Mouse (Mus musculus) right cerebral cortex, adult 2 months (tissue): ENCODE data around the gene Dock6.
A peak's percentile ranks its signal among the peaks of the same experiment; 100 is the strongest.

ENCODE experiments used
- DNase-seq, 2 experiments: peaks; one replicate each; pipeline ENCODE4 v3.0.0; 2021 to 2022; ENCODE audit warnings: low spot score in 2 of 2

Dock6 gene

DNA sequence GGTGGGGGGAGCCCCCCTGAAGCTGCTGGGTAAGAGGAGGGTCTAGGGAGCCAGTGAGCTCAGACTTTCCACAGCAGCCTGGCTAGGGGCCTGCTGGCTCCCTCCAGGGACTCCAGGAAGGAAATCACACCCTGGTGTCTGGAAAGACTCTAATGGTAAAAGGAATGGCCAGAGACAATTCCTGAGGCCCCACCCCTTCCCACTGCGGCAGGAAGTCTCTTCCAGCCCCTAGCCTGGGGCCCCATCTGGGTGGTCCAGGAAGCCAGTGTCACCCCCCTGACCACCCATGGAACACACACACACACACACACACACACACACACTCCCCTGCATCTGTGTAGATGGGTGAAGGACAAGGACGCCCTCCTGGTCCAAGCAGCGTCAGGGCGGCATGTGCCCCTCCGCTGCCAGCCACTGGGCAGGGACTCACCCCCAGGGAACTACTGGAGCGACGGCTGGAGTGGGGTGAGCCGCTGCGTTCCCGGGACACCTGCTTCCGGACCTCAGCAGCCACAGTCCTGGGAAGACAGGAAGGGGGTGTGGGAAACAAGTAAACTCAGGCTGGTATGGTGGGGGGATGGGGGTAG is 5.6 kb downstream of the Dock6 start:
- no peak for DNase-seq

DNA sequence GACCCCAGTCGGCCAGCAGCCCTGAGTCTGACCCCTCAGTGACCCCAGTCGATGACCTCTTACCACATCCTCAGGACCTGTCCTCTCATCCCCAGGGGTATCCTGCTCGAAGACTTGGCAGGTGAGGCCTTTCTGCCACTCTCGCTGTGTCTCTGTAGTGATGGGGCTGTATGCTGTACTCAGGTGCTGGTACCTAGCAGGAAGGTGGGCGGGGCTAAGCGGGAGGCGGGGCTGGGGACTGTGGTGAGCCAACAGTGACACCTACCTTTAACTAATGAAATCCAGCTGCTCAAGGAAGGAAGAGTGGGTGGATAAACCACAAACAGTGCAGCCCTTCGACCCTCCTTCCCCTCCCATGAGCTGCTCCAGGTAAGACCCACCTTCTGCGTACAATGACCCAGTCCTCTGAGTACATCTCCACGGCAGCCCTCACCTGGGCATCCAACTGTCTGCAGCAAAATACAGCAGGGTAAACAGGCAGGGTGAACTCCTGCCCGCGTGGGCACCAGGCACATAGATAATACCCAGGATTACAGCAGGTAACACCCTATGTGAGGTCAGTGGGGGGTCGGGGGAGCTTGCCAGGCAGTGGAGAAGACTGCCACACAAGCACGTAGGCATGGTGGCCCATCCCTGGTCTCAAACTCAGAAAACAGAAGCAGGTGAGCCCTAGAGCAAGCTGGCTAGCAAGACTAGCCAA is 6.9 kb downstream of the Dock6 start:
- DNase-seq = no peak

DNA sequence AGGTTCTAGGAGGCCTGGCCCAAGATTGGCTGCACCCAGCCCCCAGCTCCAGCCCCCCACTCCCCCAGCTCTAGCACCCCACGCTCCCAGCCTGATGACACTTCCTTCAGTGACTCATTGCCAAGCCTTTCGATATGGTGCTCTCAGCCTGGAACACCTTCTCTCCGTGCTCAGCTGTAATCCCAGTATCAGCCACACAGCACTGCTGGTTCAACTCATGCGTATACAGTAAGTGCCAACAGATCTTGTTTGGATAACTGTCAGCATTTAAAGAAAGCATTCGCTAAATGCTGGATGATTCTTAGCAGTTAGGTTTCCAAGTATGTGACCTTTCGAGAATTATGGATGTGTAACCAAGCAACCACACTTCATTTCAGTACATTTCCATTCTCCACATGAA is 9.3 kb downstream of the Dock6 start:
- DNase-seq = peak; percentile 40 to 53

DNA sequence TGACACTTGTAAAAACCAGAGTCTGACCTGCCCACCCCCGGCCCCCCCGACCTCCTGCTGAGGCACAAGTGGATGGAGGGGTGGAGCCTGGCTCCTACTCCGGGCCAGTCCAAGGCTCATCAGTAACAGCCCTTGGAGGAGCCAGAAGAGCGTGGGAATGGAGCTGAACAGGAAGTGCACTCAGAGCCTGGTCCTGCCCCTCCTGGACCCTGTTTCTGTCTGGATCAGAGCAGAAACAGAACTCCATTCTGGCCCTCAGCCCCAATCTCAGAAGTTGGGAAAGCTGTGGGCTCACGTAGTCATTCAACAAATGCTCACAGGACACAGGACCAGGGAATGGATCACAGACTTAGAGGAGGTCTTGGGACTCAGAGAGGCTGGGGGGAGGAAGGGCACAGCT is 10.0 kb downstream of the Dock6 start:
- no peak for DNase-seq

DNA sequence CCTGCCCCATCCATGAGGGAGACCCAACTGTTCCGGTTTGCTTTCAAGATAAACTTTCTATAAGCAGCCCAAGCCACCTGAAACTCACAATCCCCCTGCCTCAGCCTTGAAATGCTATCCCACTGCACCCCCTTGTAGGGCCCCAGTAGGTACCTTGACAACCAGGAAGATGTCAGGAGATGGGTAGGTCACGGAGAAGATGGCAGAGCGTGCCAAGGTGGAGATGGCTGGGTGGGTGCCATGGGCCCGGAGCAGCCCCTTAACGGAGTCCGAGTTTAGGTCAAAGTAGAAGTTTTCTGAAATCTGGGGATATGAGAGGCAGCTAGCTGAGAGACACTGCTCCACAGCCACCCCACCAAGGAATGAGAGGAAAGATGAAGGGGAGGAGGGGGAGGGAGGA is 11.1 kb downstream of the Dock6 start:
- DNase-seq = no peak

DNA sequence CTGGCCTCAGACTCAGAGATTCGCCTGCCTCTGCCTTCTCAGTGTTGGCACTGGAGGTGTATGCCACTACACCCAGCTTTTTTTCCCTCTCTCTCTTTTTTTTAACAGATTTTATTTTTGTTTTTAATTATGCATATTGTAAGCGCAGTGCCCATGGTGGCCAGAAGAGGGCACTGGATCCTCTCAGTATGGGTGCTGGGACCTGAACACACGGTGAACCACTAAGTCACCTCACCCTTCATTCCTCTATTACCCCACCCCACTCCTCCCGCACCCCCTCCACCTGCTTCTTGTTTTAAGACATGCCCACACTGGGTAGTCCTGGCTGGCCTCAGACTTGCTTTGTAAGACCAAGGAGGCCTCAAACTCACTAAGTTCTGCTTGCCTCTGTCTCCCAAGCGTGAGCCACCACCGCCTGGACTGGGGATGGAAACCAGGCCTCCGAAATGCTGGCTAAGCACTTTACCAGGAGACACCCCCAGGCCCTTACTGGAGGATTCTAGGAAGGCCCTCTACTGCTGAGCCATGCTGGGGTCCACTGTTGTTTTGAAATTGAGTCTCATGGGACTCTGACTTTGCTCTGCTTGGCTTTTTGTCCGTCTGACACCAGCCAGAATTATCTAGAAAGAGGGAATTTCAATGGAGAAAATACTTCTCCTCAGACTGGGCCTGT is 12.2 kb downstream of the Dock6 start:
- peak; percentile 50 to 56 for DNase-seq

DNA sequence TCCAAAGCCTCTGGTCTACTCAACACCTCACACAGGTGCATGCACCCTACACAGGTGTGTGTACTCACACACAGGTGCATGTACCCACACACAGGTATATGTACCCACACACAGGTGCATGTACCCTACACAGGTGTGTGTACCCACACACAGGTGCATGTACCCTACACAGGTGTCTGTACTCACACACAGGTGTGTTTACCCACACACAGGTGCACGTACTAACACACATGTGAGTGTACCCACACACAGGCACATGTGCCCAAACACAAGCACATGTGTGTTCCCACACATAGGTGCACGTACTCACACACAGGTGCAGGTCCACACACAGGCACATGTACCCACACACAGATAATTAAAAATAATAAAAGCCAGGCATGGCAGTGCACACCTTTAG is 14.7 kb downstream of the Dock6 start:
- DNase-seq = no peak

DNA sequence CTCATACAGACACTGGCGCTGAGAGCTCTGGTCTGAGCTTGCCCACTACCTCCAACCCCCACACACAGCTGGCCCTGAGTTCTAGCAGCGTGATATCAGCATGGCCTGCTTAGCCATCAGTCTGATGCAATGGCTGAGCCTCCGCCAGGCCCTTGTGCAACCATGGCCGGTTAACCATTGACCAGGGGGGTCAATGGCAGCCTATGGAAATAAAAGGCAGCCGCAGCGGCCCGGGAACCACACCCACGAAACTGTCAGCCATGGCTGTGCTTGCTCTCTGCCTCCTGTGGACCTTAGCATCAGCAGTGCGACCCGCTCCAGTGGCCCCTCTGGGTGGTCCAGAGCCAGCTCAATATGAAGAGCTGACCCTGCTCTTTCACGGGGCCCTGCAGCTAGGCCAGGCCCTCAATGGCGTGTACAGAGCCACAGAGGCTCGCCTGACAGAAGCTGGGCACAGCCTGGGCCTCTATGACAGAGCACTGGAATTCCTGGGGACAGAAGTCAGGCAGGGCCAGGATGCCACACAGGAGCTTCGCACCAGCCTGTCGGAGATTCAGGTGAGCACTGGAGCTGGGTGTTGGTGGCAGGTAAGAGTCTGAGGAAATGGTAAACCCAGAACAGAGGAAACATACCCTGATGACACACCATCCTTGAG is 17.1 kb downstream of the Dock6 start, which contains the start of gene Angptl8:
Gene Angptl8, plus strand, starts transcription at position 253 of the 655 bp plus-strand sequence.
- no peak for DNase-seq

DNA sequence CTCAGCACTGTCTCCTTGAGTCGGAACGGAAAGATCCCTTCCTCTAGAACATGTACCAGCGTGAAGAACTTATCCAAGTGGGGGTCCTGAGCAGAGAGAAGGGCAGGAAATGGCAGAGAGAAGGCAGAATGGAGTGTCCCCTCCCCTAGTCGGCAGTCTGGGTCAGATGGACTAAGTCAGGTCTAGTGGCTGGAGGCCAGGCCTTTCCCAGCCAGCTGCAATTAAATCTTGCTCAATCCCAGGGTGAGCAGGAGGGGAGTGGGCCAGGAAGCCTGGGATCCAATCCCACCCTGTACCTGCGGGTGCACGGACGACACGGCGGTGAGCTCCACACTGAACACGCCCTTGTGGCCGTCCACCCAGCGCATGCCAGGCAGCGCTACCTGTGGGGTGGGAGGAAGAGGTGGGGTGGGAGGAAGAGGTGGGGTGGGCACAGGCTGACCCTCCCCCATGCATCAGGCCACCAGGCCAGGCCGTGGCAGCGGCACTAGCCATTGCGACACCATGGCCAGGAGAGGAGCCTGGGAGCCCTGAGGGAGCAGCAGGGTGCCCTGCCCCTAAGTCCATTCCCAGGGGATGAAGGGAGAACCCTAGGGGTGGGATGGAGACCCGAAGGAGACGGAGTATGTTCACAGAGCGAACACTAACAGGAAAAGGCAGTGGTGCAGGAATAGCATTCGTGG is 20.7 kb downstream of the Dock6 start:
- DNase-seq = no peak

DNA sequence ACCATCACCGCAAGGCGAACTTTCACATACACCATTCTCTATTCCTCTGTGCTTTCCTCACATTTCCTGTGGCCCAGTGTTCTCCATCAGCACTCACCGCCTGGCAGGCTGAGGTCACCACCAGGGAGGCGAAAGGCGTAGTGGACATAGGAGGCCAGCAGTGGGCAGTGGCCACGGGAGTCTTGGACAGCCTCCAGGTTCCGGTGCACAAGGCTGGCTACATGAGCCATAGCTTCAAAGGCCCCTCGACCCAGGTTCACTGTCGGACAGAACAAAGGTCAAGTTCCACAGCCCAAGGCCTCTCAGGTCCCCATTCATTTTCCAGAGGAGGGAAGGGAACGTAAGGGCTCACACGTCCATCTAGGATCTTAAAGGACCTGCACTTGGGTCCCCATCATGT is 21.5 kb downstream of the Dock6 start:
- no peak for DNase-seq

DNA sequence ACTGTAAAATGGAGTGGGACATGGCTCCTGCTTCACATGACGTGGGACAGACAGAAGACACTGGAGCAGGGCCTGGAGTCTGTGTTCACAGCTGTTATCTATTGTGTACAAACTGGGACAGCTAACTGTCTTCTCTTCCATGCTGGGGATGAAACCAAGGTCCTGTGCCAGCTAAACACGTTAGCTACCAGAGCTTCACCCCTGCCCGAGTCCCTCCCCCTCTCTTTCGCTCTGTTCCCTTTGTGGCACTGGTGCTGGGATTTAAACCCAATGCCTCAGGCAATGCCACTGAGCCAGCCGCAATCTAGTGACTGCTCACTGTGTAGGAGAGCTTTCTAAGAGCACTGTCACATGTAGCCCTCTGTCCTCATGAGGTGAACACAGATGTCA is 22.0 kb downstream of the Dock6 start:
- DNase-seq = no peak

DNA sequence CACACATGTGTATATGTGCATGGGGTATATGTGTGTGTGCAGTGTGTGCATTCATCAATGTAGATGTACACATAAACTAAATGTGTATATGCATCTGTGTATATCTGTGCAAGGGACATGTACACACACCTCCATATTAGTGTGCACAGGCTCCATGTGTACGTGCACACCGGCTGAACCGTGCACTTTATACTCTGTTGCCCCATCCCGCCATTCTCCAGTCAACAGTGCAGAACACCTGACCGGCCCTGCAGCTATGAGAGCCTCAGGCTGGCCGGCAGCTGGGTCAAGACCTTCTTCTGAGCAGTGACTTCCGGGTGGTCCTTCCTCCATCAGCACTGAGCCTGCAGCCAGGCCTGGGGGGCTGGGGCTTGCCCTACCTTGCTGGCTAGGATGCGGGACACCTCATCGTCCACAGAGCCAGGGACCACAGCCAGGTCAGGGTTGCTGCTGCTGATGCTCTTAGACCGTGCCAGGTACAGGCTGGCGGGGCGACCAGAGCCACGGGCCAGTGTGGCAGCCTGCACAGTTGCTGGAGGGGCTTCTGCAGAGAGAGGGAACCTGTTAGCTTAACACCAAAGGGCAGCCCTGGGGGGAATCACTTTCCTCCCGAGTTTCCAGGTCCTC is 22.5 kb downstream of the Dock6 start:
- DNase-seq = no peak

DNA sequence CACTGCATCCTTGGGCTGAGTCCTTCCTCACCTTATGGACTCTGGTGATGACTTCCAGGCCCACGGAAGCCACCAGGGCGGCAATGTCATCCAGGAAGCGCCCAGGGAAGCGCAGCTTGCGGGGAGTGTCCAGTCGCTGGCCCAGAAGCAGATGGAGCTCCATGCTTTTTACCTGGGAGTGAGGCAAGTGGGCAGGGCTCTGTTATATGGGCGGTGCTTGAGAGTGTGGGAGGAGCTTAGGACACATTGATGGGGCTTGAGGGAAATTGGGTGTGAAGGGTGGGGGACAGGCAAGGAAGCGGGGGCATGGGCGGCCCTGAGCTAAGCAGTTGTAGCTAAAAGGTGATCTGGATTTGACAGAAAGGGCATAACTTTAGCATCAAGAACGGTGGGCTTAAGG is 28.1 kb downstream of the Dock6 start:
- no peak for DNase-seq

DNA sequence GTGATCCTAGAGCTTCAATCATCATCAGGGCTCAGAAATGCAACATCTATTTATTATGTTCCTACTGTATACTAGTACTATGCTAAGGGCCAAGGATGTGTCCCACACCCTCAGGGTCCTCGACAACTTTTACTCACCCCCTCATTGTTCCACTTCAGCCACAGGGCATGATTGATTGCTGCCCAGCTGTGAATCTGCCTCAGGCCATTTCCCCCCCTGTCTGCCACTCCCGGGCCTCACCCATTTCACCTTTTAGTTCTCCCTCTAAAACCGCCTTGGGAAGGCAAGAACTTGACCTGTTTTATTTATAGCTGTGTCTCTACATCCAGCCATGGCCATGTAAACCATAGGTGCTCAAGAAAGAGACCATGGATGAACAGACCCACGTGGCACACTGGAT is 28.5 kb downstream of the Dock6 start:
- no peak for DNase-seq

DNA sequence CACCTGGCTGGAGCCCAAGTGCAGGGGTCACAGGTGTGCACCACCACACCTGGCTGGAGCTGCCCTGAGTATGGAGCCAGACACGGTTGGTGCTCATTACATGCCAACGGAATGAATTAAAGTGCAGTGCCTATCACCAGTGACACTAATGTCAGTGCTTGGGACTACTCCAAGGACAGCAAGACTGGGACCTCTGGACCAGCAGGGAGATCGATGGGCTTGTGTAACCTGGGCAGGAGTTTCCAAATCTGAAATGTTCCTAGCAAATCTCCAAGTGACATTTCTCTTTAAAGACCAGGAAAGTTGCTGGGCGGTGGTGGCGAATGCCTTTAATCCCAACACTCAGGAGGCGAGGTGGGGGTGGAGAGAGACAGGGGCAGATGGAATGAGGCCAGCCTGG is 29.7 kb downstream of the Dock6 start:
- DNase-seq = no peak

DNA sequence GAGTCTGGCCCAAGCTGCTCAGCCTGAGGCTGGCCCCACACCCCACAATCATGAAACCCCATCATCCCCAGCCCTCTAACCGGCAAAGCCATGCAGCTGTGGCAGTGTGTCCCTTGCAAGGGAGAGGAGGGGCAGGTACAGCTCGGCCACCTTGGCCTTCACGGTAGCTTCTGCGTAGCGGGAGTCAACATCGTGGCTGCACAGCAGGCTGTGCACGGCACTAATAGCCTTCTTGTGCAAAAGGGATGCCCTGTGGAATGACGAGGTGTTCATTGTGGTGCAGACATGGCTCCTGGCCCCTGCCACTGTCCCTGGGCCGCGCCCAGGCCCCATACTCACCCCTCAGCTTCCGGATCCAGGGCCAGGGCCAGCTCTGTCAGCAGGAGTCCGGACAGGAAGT is 32.3 kb downstream of the Dock6 start:
- no peak for DNase-seq

DNA sequence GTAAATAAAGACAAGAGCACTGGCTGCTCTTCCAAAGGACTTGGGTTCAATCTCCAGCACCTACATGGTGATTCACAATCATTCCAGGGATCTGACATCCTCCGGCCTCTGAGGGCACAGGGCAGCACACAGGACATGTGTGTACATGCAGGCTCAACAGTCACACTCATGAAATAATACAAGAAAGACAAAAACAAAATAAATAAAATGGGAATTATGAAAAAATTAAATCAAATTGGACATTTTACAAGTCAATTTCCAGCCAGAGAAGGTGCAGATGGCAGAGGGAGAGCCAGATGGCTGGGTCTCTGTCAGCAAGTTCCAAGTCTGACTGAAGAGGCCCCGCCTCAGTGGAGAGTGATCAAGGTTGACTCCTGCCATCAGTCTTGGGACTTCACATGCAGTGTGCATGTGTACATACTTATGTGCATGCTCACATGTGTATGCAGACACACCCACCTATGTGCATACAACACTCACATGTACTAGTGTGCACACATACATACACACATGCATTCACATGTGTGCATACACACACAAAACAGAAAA is 33.2 kb downstream of the Dock6 start:
- no peak for DNase-seq

DNA sequence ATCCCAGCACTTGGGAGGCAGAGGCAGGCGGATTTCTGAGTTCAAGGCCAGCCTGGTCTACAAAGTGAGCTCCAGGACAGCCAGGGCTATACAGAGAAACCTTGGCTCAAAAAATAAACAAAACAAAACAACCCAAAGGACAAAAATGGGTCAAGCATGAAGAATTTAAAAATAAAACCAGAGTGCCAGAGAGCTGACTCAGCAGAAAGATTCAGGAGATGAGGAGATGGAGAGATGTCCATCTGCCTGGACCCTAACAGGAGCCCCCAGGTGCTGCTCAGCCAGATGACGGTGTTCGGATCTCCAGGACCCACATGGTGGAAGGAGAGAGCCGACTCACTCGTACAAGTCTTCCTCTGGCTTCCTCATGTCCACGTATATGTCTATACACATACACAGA is 33.9 kb downstream of the Dock6 start:
- no peak for DNase-seq

DNA sequence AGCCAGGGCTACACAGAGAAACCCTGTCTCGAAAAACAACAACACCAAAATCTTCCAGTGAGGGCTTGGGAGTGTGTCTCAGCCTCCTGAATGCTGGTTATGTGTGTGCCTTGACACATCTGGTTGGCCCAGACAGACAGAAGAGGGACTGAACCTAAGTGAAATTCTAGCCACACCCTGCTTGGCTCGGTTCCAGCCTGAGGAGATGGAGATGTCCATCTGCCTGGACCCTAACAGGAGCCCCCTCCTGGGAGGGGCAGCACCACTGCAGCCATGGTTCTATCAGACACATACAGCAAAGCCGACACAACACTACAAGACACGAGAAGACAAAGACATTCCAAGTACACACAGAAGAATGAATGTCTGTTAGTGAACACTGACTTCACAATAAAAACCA is 34.3 kb downstream of the Dock6 start:
- no peak for DNase-seq

DNA sequence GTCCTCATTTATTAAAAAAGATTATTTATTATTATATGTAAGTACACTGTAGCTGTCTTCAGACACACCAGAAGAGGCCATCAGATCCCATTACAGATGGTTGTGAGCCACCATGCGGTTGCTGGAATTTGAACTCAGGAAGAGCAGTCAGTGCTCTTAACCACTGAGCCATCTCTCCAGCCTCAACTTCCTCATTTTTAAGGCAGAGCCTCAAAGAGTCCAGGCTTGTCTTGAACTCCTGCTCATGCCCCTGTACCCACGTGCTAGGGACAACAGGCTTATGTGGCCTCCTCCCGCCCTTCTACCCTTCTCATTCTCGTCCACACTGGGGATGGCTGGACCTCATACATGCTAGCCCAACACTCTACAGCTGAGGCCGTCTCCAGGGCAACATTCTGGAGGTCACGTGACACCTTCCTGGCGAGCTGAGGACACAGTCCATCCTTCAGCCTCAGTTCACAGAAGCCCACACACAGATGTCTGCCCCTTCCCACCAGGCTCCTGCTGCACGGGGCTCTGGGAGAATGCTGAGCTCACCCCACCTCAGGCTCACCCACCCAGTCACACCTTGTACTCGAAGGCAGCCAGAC is 35.6 kb downstream of the Dock6 start:
- no peak for DNase-seq

DNA sequence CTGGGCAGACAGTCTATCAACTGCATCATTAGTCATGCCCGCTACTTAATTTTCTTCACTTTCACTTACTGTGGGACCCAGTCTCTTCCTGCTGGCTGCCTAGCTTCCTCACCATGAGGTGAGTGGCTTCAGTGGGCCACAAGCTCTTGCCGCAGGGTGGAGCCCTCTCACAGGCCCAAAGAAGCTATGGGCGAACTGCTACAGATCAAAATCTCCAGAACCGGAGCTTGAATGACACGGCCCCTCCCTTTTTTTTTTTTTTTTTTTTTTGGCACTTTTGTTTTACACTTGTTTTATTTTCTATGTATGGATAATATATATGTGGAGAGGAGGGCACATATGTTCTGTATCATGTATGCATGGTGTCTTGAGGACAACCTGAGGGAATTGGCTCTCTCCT is 41.3 kb downstream of the Dock6 start:
- DNase-seq = no peak
